Mouse (Mus musculus): ENCODE measurements around the gene Pcnx3.

- TF ChIP-seq CTCF (IDR thresholded peaks at IDR 0.05; ENCODE audit: borderline replicate concordance, extremely low read depth, insufficient read depth, insufficient read length) = no peak
- no peak for TF ChIP-seq POLR2A (IDR thresholded peaks at IDR 0.05; ENCODE audit: borderline replicate concordance, extremely low read depth, insufficient read depth, insufficient read length, poor library complexity, severe bottlenecking)
These were observed 7.2 kb upstream of the Pcnx3 start for GRCm38 (mm10) chr19:5695849-5696462.
